Mouse (Mus musculus) CD4-positive, CD25-positive, alpha-beta regulatory T cell (primary cell): ENCODE measurements around the gene Mrpl47. TPM values are rescaled to one million over a fixed set of nuclear protein-coding genes. Genes with fewer than 3 reads are reported as not detected.

ENCODE experiments used
- polyA plus RNA-seq: library from polyadenylated mRNA; unstranded; fragments of 100-300 nt; shearing (Covaris generic); gene quantifications from one replicate; pipeline ENCODE4 v1.2.1, GENCODE M21; 2017

The Mrpl47 gene
- 23.6 TPM for polyA plus RNA-seq

DNA sequence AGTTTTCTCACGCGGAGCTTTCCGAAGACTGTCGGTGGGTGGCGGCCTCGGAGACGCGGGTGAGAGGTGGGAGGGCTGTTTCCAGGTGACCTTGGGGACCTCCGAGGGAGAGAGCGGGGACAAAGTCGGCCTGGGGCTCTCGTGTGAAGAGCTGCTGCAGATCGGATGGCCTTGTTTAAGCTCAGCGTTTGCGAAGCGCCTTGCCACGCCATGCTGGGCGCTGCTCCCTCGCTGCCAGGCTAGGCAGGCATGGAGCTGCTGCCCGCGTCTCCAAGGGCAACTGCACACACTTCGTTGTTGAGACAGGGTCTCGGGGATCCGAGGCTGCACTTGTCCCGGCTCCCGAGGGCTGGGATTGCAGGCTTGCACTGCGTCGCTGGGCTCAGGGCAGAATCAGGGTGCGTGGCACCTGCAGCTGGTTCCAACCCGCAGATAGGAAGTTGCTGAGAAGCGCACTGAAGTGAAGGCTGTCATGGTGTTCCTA is at the start of gene Mrpl47:
Gene Mrpl47 (minus strand): TSS at position 434 of the 484 bp plus-strand sequence.

DNA sequence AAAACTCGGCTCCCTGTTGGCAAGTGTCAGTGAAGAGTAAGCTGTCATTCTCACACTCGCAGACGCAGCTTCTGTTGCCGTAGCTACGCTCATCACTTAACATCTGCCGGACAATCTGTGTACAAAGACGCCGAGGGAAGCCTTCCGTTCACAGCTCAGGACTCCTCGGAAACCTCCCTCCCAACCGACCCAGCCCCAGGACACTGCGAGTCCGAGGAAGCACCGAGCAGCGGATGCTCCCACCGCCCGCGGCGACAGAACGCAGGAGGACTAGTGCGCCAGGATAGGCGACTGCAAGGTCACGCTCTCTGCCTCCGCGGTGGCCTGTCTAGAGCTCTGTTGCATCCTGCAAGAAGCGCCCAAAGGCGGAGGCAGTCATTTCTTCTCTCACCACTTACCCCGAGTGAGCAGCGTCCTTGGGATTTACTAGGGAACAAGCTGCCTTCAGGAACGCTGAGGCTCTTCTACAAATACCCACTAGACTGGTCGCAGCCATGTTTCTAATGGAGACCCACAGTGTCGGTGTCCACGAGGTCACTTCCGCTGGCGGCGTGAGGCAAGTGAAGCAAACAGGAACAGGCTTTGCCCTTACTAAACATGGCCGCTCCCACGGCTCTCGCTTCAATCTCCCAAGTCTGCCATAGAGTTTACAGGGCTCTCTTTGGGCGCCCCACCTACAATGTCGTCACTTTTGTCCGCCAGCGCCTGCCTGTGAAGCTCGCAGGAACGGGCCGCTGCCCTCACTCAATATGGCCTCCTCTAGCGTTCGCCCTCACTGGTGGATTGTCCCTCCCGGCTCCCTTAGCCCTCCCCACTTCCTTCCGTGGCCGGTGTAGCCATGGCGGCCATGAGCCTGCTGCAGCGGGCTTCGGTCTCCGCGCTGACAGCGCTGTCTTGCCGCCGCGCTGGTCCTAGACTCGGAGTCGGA is 897 bp downstream of the Mrpl47 start, which contains the start of gene Ndufb5:
Gene Ndufb5 (plus strand): TSS at position 747 of the 928 bp plus-strand sequence.

DNA sequence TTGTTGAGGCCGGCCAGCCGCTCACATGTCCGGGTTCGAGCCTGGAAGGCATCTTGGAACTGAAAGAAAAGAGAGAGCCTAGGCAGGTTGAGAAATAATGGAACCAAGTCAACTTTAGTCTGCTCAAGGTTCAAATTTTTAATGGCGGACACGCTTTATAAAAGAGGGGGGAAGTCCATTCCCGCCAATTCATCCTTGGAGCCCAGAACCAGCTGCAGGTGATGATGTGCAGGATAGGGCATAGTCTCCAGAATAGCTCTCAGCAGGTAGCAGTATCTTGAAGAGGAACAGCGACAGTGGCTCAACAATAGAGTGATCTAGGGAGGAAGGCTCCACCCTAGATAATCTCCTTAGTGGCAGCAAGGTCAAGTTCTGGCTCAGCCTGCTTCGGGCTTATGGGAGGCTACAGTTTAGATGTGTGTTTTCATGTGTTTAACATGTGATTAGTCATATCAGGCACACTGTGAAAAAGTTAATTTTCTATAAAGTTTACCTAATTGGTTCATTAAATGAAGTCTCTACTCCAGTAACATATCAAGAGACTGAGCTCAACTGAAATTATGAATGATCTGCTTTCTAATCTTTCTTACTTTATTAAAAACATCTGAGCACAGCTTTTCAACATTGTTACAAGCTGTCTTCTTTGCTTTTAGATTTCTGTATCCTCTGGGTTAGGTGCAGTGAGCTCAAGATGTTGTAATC is 31.6 kb downstream of the Mrpl47 start, which contains the start of gene Actl6a:
Gene Actl6a (plus strand): TSS at position 652 of the 702 bp plus-strand sequence.

Other genes with a start within 250 kb of the Mrpl47 start
- gene Kcnmb3, start 245.4 kb downstream of the Mrpl47 start, polyA plus RNA-seq, result not detected
- gene Zfp639, start 227.3 kb downstream of the Mrpl47 start, polyA plus RNA-seq, result 57.0 TPM
- 19.9 TPM for gene Mfn1, start 208.1 kb downstream of the Mrpl47 start, polyA plus RNA-seq
- gene Gnb4, start 121.0 kb downstream of the Mrpl47 start, polyA plus RNA-seq, result 15.9 TPM
- 119 TPM for gene Actl6a, start 31.3 kb downstream of the Mrpl47 start, polyA plus RNA-seq
- gene Ndufb5, start 615 bp downstream of the Mrpl47 start, polyA plus RNA-seq, result 157 TPM
- not detected for gene Usp13, start 79.9 kb upstream of the Mrpl47 start, polyA plus RNA-seq